Mouse (Mus musculus) cerebral cortex, adult 2 months (tissue): Measurements from ENCODE around the gene Gm9573.

Experiments
- WGBS: fragments of 180-500 bp; shearing (Covaris S2); methylation state at CpG from one replicate; pipeline ENCODE4 v1.1.7; 2018; 5-methylcytosine and 5-hydroxymethylcytosine counted together

Gm9573 gene

DNA sequence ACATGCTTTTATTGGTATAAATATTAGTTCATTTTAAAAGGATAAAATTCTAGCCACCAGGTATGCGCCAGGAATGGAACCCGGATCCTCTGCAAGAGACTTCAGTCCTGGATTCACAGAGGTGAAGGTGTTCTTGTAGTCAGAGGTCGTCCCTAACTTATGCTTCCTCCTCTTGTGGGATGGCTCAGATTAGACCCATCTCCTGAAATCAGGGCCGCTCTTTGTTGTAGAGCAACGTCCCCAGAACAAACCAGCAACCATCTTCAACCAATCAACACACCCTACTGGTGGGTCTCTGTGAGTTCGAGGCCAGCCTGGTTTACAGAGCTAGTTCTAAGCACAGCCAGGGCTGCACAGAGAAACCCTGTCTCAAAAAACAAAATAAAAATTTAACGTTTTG lies 32.0 kb downstream of the Gm9573 start:
- 88% methylated on average over 7 of the region's 7 CpGs for WGBS

DNA sequence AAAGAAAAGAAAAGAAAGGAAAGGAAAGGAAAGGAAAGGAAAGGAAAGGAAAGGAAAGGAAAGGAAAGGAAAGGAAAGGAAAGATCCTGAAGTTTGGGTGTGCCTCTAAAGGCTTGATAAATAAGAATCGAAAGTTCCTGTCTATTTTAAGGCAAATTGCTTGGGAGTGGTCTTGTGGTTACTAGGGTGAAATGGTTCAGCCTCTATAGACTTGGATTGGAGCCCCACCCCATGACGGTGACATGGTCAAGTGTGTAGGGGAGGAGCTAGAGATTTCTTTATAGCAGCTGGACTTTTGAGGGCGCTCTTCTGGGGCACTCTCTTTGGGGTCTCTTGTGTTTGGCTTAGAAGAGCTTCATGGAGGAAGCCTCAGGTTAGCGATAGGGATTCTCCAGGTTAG lies 32.7 kb downstream of the Gm9573 start:
- WGBS, result 44% methylated on average over 4 of the region's 4 CpGs

DNA sequence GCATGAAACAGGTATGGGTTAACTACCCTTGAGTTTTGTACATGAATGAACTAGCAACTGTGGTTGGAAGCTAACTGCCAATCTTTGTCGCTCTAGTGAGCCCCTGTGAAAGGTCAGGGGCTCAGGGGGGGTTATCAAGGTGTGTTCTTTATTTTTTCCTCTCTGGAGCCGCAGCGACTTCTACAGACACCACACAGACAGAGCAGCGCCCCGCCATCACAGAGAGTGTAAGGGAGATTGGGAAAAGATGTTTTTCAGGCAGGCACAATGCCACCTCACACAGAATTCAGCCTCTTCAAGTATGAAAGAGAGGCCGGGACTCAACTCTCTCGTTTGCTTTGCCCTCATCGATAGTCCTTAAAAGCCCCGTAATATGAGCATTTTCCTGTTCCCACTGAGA lies 34.3 kb downstream of the Gm9573 start:
- WGBS, result 84% methylated on average over 9 of the region's 9 CpGs

DNA sequence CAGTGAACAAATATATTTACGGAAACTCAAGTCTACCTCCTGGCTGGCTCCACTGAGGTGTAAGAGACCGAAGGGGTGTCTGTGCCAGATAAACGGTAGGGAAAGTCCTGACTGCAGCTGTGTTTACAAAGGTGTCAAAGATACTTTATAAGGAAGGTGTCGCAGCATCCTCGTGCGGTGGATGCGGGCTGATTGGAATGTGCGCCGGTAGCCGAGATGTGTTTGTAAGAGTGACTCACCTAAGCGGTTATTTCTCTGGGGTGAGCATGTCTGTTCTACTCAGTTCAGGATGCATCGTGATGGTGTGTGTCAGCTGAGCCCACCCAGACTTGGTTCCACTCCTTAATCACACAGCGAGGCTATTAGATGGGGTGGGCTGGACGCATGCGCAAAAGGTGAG lies 34.7 kb downstream of the Gm9573 start:
- 88% methylated on average over 15 of the region's 15 CpGs for WGBS

DNA sequence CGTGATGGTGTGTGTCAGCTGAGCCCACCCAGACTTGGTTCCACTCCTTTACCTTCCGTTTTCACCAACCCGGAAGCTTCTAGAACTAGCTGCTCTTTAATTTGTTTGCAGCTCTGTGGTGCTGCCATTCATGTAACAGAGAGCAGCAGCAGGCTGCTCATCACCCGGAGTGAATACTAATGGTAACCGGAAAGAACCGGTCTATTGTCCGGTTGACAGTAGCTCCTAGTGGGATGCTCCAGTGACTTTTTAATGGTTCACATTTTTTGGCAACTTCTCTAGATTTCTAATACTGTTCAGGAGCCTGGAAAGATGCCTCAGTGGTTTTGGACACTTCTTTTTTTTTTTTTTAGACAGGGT lies 35.2 kb downstream of the Gm9573 start:
- 47% methylated on average over 7 of the region's 7 CpGs for WGBS

DNA sequence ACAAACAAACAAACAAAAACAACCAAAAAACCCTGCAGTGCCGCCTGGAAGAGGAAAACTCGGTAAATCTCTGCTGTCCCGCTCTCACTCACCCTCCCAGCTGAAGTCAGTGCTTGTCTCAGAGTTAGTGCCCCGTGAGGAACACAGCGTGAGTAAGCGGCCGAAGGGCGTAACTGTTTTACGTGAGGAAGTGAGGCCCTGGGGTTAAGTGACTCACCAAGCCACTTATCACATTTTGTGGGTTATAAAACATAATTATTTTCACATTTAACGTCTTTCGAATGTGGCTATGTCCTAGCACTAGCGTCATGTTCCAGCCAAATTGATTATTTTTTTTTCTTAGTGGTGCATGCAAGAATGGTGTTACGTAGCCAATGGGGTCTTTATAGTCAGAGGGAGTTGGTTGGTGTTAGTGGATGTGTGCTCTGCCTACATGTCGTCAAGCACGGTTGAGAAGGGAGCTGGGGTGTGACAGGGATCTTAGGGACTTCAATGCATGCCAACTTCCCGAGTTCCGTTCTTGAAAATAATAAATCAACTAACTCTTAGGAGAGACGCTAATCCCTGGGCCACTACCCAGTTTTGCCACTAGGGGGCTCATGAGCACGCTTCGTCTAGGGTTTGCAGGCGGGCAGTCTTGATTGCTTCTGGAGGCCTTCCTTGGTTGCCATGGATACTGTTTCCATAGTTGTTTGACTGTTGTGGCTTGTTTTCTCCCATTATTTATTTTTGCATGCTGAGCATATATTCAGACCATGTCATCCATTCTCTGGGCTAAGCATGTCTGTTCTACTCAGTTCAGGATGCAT lies 35.8 kb downstream of the Gm9573 start:
- WGBS, result 44% methylated on average over 21 of the region's 21 CpGs

DNA sequence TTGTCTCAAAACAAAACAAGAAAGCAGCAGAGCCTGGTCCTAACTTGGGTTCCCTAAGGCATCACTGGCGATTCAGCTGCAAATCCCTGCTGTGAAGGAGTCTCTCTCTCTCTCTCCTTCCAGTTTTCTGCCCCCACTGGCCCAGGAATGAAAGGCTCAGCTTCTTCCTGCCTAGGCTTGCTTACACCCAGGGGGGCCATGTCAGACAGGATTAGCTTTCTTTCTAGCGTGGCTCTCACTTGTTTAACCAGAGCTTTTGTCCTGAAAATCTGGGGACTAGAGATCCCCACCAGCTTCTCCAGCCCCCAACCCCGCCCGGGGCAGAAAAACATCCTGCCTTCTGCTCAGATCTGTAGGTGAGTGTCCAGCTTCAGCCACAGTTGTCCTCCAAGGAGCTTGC lies 38.0 kb downstream of the Gm9573 start:
- WGBS, result 42% methylated on average over 4 of the region's 4 CpGs

DNA sequence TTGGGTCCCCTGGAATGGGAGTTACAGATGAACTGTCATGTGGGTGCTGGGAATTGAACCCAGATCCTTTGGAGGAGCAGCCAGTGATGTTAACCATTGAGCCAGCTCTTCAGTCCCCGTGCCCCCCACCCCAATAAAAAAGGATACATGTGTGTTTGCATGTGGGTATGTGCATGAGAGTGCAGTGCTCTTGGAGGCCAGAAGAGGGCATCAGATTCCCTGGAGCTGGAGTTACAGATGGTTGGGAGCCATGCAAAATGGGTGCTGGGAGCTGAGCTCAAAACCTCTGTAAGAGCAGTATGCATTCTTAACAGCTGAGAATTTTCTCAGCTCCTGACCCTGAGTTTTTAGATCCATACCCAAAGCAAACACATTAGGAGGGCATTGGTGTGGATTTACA lies 39.1 kb downstream of the Gm9573 start:
- 88% methylated on average over 1 of the region's 1 CpGs for WGBS

DNA sequence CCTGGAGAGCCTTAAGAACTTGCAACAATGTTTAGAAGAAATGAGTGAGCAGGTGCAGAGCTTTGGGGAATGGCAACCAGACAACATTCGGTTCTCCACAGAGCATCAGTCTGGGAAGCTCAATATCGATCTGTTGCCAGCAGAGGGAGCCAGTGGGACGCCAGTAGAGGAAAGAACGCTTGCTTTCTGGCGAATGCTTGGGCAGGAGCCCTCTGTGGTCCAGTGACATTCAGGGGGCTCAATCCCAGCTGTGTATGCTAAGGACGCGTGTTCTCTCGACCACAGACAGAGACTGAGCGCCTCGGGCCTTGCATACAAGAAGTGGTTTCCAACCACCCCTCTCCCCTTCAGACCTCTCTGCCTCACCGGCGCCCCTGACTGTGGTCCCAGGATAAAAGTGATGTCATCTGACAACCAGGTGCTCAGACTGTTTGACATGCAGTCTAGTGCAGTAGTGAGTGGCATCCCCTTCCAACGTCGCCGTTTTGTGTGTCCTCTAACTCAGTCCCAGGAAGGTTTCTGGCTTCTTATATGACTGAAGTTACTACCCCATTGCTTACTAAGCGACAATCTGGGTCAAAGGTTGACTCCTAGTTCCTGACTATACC lies 42.0 kb downstream of the Gm9573 start:
- WGBS, result 16% methylated on average over 16 of the region's 16 CpGs

DNA sequence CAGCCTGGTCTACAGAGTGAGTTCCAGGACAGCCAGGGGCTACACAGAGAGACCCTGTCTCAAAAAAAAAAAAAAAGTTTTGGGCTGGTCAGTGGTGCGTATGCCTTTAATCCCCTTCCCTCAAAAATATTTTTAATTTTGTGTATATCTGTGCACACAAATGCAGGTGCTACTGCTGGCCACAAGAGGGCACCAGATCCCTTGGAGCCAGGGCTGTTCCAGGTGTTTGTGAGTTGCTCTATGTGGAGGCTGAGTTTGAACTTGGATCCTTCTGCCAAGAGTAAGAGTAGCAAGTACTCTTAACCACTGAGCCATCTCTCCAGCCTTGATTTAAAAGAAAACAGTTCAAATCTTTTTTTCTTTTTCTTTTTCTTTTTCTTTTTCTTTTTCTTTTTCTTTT lies 43.5 kb downstream of the Gm9573 start:
- WGBS, result 95% methylated on average over 1 of the region's 1 CpGs

DNA sequence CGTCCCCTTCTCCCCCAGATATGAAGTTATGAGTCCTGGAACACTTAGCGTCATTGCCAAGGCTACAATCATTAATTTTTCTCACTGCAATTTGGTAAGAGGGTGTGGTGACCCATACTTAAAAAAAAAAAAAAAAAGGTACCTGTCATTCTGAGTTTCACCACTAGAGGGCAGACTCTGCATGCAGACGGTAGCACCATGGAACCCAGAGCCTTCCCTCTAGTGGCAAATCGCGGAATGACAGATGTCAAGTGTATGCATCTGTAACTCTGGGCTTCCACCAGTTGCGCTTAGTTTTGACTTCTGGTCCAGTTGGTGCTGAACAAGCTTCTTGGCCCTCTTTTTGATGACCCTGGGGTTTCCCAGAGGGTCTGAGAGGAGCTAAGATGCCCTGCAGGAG lies 48.2 kb downstream of the Gm9573 start:
- WGBS, result 19% methylated on average over 6 of the region's 6 CpGs

DNA sequence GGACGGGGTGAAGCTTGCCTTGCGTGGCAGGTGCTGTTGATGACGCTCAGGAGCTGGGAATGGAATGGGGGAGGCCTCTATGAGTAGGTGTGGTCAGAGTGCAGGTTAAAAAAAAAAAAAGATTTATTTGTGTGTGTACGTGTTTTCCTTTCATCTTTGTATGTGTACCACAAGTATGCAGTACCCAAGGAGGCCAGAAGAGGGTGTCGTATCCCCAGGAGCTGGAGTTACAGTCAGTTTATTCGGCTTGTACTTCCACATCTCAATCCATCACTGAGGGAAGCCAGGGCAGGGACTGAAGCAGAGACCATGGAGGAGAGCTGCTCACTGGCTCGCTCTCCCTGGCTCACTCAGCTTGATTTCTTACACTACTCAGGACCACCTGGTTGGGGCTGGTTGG lies 55.0 kb downstream of the Gm9573 start:
- 99% methylated on average over 7 of the region's 7 CpGs for WGBS

DNA sequence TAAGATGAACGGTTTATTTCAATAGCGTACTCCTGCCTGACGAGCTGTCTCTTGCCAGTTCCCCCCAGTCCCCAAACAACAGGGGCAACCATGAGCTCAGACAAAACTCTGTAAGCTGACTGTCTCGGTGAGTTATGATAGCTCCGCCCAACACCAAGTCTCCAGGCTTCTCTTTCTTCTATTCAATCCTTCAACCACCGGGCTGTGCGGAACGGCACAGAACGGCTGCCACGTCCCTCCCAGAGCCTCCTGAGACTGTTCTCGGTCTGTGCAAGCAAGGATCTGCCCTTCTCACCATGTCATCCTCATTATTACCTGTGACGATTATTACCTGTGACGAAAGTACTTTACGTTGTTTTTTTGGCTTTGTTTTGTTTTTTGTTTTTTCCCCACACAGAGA lies 55.6 kb downstream of the Gm9573 start:
- 91% methylated on average over 14 of the region's 14 CpGs for WGBS

DNA sequence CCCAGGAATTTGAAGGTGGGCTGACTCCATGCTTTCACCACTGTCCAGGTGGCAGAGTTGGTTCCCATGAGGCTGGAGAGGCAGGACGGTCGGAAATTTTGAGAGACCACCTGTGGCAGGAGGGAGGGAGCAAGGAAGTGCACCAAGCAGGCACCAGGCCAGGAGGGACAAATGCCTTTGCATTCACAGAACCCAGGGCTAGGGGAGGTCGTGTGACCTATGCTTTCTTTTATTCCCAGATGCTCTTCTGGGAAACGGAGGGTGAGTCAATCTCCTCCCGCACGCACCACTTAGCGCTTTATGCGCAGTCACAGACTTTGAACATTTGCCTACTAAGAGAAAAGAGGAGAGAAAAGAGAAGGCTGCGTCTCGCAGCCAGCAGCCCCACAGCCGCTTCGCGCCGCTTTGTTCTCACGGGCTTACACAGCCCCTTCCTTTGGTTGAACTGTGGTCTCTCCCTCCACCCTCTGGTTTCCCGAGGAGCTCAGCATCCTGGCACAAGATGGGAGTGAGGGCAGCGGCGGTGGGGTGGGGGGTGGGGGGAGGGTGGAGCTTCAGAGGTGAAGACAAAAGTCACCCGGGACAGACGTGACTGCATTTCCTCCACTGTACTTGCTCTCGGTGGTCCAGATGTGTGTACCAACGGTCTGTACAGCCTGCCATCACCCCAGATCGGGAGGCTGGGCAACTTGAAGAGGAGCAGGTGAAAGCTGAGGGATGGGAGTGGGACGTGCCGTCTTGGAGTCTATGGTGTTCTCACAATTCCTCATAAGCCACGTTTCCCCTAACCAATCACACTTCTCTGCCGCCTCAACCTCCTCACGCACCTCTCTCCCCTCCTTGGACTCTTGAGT lies 57.1 kb downstream of the Gm9573 start:
- WGBS, result 7% methylated on average over 28 of the region's 28 CpGs
